Mouse (Mus musculus) heart, postnatal 4 days (tissue): ENCODE results near the gene Ogfod3. TPM values are rescaled to one million over a fixed set of nuclear protein-coding genes. Genes with fewer than 3 reads are reported as not detected.

Experiments
- DNase-seq: peaks from one replicate; pipeline ENCODE4 v3.0.0; 2021
- total RNA-seq, 2 experiments: library from RNA; stranded (reverse); gene quantifications; 2 replicates each; pipeline ENCODE4 v1.2.3; 2021

Ogfod3 gene
- total RNA-seq, 2 experiments from 2014 or later, result 18.7 to 22.2 TPM

- no peak for DNase-seq
Observed at GRCm38 (mm10) chr11:121198622-121199021, 5.9 kb downstream of the Ogfod3 start.

GRCm38 (mm10) chr11:121193415-121193814, 11.1 kb downstream of the Ogfod3 start:
- DNase-seq, result no peak

- no peak for DNase-seq
Observed at GRCm38 (mm10) chr11:121192742-121193141, 11.8 kb downstream of the Ogfod3 start.

- DNase-seq, result peak; percentile 66
Observed at GRCm38 (mm10) chr11:121189681-121190080, 14.8 kb downstream of the Ogfod3 start.

GRCm38 (mm10) chr11:121176285-121177270, 27.9 kb downstream of the Ogfod3 start:
- peak; percentile 68 for DNase-seq

- no peak for DNase-seq
Observed at GRCm38 (mm10) chr11:121174234-121174633, 30.3 kb downstream of the Ogfod3 start.

- DNase-seq, result no peak
Observed at GRCm38 (mm10) chr11:121173203-121173602, 31.3 kb downstream of the Ogfod3 start.

- no peak for DNase-seq
Observed at GRCm38 (mm10) chr11:121163751-121164150, 40.8 kb downstream of the Ogfod3 start.

- no peak for DNase-seq
Observed at GRCm38 (mm10) chr11:121160636-121161346, 43.7 kb downstream of the Ogfod3 start.

- DNase-seq, result no peak
Observed at GRCm38 (mm10) chr11:121159971-121160370, 44.5 kb downstream of the Ogfod3 start, which contains the start of gene Uts2r. Gene Uts2r, plus strand, starts transcription at chr11:121160271.

GRCm38 (mm10) chr11:121156411-121156891, 48.1 kb downstream of the Ogfod3 start:
- peak; percentile 71 for DNase-seq

GRCm38 (mm10) chr11:121154203-121154602, 50.3 kb downstream of the Ogfod3 start:
- no peak for DNase-seq

GRCm38 (mm10) chr11:121148193-121148592, 56.3 kb downstream of the Ogfod3 start:
- no peak for DNase-seq

- no peak for DNase-seq
Observed at GRCm38 (mm10) chr11:121145865-121146264, 58.6 kb downstream of the Ogfod3 start, which contains the start of gene Tex19.1. Gene Tex19.1, plus strand, starts transcription at chr11:121146143.

GRCm38 (mm10) chr11:121143325-121144015, 61.0 kb downstream of the Ogfod3 start:
- no peak for DNase-seq

- no peak for DNase-seq
Observed at GRCm38 (mm10) chr11:121138732-121139131, 65.8 kb downstream of the Ogfod3 start.

GRCm38 (mm10) chr11:121137682-121138081, 66.8 kb downstream of the Ogfod3 start:
- no peak for DNase-seq

GRCm38 (mm10) chr11:121134600-121134999, 69.9 kb downstream of the Ogfod3 start:
- DNase-seq, result no peak

GRCm38 (mm10) chr11:121129616-121130015, 74.9 kb downstream of the Ogfod3 start:
- no peak for DNase-seq
